Mouse (Mus musculus): ENCODE results near the gene Slc2a12.

Gene Slc2a12

DNA sequence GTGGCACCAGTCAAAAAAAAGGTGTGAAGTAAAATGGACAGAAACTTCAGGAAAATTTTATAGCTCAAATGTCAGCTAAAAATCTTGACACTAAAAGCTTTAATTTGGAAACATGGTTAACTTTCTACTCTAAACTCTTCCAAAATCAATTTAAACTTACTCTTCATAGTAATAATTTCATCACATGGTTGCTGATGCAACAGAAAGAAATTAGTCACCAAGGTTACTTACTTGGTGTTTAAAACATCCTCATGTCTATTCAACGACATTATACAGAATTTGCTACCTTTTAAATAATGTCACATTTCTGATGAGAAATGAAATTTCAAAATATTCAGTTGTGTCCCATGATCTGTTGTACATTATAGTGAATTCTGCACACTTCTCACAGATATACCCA lies 83.4 kb downstream of the Slc2a12 start:
- no peak for DNase-seq (ENCODE audit: low spot score)

DNA sequence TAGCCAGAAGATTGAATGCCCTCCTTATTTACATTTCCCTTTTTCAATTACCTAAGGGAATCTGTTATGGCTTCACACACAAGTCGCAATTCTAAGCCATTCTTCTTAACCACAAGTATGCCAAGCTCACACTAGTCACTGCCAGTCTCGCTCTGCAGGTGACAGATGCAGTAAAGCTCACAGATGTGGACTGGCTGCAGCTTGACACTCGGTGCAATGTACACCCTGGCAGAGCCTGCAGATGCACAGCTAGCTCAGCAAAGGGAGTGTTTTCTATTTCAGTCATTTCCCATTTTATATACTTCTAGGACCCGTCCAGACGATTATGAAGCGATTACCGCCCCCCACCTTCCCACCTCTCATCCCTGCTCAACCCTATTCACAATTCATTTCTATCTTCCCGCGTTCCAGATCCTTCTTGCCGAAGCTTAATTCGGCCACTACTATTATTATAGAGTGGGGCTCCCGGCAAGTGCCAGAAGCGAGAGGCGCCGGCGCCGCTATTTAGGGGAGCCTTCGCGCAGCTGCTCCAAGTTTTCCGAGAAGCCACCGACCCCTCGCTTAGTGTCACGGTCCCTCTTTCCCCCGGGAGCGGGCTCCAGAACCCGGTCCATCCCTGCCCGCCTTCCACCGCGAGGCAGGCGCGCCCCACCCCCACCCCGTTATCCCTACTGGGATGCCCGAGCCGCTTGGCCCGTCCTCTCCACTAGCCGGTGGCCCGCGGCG lies 85.6 kb downstream of the Slc2a12 start:
- no peak for DNase-seq (ENCODE audit: low spot score)

DNA sequence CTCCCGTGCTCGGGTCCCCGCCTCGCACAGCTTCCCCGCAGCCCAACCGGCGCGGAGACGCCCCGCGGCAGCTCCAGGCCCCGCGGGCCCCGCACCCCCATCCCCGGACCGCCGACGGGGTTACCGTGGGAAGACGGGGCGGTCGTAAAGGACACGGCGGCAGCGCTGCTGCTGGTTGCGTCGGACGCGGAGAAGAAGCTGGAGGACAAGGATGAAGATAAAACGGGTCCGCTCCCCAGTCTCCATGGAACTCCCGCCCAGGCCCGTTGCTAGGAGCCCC lies 86.1 kb downstream of the Slc2a12 start:
- no peak for DNase-seq (ENCODE audit: low spot score)

DNA sequence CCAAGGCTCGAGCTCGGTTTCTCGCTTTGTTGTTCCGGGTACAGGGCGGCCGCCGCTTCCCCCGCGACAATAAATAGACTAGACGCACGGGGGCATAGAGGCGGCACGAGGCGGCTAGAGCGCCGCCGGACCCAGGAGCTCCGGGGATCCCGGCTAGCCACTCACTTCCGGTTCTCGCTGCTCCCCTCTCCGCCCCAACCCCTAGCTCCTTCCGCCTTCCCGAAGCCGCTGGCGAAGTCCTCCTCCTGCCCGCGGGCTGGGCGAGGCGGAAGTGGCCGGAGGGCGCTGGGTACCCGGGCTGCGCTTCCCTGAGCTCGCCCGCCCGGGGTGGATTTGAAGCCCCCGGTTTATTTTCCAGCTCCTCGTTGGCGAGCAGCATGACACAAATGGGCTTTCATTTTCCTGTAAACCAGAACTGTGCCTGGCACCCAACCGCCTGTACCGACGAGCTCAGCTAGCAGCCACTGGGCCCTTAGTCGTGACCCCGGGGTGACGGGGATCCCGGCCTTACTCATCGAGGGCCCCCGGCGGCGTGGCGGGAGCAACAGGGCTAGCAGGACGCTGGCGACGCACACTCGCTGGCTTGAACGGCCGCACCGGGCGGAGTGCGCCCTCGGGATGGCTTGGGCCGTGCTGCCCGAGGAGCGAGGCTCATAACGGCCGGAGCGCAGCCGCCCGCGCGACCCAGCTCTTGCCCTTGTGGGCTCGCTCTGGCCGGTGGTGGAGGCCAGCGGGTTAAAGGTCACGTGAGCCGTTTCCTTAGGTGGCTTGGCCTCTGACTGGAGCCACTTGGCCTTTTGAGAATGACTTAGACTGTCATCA lies 86.7 kb downstream of the Slc2a12 start, which contains the start of gene Tbpl1:
Gene Tbpl1, minus strand, starts transcription at position 667 of the 822 bp plus-strand sequence.
- peak; percentile 88 for DNase-seq (ENCODE audit: low spot score)

DNA sequence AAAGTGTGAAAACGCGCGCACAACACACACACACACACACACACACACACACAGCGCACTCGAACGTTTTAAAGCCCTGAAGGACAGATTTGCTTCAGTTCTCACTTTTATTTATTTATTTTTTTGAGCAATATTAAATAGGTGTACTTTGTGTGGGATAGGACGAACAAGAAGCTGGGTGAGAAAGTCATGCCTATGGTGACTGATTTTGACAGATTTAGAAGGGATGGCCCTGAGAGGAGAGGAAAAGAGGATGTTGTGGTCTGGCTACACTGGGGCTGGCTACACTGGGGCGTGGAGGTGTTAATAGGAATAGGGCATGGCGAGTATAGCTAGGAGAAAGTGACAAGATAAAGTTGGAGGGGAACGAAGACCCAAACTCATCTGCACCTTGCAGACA lies 87.4 kb downstream of the Slc2a12 start:
- no peak for DNase-seq (ENCODE audit: low spot score)

DNA sequence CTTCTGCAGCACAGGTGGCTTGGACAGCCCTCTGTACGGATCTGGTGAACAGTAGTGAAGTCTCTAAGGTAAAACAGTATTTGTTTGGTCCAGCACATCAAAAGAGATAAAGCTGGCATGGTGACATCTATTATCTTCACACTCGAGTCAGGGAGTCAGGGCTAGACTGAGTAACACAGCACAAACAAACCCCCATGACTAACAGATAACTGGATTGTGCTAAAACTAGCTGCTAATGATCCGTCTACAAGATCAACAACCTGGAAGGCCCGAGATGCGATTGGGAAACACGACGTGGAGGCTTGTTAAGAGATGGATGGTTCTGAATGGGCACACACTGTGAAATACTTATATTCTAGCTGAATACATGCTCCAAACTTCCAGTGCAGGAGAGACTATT lies 101.1 kb downstream of the Slc2a12 start:
- no peak for DNase-seq (ENCODE audit: low spot score)

DNA sequence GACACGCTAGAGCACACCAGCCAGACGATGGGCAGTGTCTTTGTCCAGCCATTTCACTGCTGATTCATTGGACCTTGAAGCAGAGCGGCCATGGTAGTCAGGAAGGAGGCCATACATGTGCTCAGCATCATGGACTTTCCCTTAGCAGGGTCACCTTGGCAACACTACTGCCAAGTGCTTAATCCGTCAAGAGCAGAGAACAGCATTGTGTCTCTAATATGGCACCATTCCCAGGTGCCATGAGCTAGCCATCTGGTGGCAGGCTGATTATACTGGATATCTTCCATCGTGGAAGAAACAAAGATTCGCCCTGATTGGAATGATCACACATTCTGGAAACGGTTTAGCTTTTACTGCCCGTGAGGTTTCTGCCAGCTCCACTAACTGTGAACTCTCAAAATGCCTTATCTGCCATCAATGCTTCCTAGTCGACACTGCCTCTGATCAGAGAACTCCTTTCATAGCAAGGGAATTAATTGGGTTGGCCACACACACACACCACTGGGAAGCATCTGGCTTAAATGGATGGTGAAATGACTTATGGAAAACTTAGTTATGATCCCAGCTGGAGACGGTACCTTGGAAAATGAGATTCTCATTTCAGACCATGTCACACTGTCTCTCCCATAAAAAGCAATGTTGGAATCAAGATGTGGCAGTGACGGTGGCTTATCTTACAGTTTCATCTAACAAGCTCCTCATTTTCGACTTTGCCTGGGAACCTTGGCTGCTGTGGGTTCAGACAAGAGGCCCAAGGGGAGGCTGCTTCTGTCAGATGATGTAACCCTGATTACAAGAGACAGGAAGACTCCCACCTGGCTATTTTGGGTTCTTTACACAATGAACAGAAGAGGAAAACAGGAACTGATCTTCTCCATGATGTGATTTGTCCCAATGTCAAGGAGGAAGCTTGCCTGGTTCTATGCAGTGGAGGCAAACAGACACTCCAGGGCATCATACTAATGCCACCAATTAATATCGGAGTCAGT lies 101.8 kb downstream of the Slc2a12 start:
- DNase-seq (ENCODE audit: low spot score): no peak

DNA sequence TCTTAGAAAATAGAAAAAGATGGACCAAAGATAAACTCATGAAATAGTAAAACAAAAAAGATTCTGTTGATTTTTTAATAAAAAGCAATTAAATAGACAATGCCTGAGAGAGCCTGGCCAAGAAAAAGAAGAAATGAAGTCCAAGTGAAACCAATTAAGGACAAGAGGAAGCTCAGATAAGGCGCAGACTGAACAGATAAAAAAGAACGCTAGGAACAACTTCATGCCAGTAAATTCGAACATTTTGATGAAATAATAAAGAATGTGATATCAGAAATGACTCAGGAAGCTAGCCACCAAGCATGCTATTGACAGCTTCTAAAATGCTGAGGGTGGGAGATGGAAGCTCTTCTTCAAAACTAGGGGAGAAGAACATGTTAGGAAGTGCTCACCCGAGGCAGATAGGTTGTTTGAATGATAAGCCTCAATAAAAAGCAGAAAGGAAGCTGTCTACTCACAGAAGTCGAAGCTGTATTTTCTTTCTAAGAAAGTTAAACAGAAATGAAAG lies 106.4 kb downstream of the Slc2a12 start:
- no peak for DNase-seq (ENCODE audit: low spot score)

Measured in spleen, adult 12 weeks (tissue).